Mouse (Mus musculus): Measurements from ENCODE around the gene Tmem239.

Gene Tmem239

DNA sequence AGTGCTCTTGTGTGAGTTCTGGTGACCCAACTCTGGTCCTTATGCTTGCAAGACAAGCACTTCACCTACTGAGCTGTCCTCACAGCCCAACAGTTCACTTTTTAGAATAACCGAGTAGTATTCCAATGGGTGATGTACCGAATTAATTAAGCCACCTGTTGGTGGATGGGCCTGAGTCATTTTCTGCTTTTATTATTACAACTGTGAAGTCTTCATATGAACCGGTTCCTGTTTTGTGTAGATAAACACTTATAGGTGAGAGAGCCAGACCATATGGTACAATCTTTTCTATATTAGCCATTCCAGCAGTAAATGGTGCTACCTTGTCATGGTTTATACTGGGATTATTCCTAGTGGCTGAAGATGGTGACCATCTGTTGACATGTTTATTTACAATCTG, 6.5 kb downstream of the Tmem239 start:
- DNase-seq: no peak

DNA sequence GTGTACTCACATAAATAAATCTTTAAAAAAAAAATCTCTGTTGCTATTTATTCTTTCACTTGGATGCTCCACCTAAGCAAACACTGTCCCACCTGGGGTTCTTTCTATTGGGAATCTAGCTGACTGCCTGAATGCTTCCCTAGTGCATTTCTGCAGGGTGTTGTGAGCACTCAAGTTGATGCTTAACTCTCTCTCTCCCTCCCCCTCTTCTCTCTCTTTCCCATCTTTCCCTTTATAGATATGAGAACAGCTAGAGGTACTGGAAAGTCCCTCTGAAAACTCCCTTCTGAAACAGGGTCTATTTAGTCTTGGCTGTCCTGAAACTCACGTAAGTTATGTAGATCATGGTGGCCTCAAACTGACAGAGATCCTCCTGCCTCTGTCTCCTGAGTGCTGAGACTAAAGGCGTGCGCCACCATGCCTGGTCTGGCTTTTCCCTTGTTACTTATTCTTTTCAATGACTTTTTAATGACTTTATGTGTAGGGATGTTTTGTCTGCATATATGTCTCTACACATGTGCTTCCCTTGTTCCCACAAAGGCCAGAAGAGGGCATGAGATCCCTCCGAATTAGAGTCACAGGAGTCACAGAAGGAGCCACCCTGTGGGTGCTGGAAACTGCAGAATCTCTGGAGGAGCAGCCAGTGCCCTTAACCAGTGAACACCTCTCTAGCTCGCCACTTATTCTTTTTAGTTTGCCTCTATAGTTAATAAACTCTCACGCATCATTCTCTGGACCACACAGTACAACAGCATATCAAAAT, 8.0 kb downstream of the Tmem239 start:
- no peak for DNase-seq

DNA sequence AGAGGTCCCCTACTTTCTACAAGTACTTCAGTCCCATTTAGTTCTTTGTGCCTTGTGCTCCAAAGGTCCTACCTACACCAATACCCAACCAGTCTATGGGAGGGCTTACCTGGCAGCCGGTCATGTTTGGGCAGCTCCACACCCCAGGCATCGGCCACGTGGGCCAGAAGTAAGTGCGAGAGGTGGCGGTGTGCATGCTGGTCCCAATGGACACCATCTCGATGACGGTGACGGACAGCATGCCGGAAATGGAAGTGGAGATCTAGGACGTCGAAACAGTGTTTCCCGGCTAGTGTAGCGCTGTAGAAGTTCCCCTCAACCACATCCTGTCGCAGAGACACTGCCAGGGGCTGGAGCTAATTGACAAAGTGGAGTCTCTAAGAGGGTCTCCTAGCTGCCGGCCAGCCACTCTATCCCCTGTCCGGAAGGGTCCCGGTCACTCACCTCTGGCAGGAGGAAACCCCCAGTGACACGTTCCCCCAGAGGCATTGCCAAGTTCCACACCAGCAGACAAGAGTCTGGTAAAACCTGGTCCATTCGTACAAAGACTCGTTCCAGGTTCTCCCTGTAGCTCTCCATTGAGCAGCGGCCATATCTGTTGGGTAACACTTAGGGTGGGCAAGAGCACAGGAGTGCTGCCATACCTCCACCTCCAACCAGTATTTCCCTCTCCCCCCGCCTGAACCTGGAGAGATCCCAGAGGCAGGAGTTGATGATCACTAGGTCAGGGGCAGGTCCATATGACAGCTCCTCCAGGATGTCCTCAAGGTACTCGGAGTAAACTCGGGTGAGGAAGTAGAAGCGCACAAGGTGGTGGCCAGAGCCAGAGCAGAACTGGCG, 15.7 kb downstream of the Tmem239 start:
- DNase-seq: no peak

DNA sequence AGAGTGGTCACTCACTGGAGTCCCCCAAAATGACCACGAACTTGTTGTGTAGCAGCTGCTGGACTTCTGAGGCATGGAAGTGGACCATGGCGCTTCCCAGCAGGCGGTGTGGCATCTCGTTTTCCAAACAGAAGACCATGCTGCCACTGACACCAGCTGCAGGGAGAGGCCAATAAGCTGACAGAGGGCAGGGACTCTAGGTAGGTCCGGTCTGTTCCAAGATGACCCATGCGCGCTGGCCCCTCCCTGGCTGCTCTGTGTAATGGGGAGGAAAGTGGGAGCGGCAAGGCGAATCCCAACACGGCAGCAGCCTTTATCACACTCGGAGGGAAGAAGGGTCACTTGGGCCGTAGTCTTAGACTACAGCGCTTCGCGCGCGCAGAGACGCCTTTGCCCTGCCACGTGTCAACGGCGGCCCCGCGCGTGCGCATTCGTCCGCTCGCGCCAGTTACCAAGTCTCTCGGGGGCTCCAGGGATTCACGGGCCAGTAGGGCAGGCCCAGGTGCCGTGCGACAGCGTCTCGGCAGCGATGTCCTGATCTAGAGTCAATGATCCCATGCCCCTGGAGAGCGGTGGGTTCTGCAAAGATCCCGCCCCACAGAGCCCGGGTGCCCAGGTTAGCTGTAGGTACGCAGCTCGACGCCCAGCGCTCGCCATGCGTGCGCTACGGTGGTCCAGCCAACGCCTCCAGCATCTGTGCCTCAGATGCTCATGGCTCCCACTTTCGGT, 17.3 kb downstream of the Tmem239 start:
- peak; percentile 83 for DNase-seq

DNA sequence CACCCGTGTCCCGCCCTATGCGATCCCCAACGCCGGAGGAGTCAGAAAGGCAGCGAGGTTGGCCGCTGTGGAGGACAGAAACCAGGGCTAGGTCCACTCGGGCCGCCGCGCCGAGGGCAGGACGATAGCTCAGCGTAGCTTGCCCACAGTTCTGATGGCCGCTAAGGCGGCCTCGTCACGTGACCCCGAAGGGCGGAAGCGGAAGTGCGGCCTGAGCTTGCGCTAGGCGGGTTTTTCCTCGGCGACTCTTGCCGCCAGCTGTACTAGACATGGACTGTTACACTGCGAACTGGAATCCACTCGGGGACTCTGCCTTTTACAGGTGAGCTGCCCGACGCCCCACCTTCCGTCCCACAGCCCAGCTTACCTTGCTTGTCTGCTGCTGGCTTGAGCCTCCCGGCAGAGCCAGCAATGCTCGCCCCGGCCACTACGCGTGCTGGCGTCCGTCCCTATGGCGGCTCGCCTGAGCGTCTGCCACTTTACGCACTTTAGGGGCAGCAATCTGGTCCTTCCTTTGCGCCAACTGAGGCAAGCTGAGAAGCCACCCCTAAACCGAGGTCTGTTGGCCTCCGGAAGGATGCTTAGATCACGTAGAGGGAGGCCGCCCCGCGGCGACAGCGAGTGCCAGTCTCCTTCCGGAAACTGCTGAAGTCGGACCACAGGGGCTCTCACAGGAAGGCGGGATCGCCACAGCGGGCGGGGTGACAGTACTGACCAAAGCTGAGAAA, 18.0 kb downstream of the Tmem239 start, which contains the start of the genes Vps16 and Pced1a:
Gene Vps16 (plus strand): TSS at position 214 of the 728 bp plus-strand sequence.
Gene Pced1a (minus strand): TSS at position 576 of the 728 bp plus-strand sequence.
- DNase-seq: peak; percentile 90

DNA sequence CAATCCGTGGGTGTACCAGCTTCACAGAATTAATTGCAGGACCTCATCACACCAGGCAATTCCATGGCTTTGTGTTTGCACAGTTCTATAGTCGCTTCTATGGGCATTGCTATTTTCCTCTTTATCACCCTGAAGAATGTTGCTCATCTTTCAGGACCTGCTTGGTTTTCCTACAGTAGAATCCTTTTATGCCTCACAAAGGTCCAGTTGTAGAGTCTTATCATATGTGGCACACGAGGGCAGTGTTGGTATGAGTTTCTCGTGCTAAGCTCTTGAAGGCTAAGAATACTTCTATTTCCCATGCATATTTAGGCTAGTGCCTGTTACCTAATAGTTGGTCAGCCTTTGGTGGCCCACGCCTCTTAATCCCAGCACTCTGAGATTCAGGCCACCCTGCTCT, 18.8 kb downstream of the Tmem239 start:
- DNase-seq: no peak

DNA sequence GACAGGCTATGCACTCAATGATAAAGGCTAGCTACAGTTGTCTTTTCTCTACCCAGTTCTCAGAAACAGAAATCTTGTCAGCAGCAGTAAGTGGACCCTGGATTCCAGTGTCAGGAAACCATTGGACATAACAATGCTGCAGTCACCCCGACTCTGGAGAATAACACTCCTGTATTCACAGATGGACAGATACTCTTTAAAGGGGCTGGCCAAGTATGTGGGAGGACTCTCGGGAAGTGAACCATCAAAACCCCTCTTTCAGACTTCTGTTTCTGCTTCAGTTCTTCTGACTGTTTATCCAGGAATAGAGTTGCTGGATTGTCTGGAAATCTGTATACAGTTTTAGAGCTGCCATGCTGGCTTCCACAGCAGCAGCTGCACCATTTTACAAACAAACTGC, 23.6 kb downstream of the Tmem239 start:
- DNase-seq: no peak

DNA sequence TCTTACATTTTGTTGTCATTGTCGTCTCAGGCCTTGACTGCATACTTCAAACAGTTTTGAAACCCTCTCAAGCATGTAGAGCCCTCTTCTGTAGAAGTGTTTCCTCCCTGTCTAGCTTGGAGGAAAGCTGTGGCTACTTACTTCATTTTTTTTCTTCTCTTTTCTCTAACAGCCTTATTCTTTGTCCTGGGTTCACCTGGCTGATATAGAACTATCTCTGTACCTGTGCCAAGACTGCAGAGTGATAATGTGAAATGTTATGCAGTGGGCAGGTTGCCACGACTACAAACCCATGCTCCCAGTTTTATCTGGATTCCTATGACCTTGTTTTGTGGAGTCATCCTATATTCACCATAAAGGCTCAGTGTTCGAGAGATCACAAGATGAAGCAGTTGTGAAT, 24.2 kb downstream of the Tmem239 start:
- DNase-seq: no peak

DNA sequence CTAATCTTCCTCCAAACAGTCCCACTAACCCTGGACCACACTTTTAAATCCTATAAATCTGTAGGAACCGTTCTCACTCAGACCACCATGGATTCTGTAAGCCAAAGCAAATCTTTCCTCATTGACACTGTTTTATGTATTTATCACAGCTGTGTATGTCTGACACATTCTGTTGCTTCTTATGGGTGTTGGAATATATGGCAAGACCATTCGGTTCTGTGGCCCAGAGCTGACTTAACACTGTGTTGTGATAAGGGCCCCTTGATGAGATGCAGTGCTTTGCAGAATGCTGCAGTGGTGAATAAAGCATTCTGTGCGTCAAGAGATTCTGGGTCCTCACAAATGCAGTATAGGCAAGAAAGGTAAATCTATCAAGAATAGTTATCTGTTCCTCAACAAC, 25.9 kb downstream of the Tmem239 start:
- DNase-seq: no peak

DNA sequence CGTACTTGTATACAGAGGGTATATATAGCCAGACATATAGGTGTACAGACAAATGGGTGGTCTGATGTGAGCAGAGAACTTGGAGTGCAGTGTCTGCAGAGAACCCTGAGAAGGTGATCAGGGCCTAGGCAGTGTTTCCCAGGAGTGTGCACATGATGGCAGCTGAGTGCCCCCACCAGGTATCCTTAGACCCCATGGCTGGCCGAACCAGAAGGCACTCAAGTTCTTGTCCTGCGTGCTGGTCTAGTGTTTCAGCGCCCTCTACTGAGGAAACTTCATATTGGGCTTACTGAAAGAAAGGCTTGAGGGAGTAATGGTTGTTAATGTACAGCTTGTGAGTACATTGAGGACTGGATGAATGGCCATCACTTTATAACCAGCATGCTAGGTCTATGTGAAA, 26.9 kb downstream of the Tmem239 start:
- DNase-seq: peak; percentile 45

DNA sequence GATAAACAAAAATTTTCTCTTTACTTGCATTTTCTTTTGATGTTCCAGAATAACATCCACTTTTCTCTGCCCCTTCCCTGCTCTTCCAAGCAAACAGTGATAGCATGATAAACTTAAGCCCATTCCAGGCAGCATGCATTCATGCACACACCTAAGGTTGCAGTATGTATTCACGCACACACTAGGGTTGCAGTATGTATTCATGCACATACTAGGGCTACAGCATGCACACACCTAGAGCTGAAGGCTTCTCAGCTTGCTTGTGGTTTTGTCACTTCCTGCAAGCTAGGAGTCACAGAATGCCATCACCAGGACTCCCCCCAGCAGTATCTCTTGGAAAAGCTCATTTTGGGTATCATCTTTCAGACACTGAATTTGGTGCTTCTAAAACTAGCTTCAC, 30.5 kb downstream of the Tmem239 start:
- no peak for DNase-seq

DNA sequence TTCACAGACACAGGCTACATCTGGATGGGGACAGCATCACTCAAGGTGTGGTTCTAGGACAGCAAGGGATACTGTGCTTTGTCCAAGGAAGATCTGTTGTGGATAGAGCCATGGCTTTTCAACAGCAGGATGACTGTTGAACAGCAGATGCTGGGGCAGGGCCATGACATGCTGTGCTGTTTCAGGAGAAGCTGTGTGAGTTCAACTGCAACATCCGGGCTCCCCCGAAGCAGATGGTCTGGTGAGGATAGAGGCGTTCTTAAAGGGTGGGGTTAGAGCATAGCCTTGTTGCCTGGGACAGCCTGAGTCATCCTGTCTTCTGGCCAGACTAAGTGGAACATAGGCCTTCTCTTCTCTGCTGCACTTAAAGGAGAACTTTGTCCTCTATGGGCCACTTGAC, 32.6 kb downstream of the Tmem239 start:
- DNase-seq: no peak

DNA sequence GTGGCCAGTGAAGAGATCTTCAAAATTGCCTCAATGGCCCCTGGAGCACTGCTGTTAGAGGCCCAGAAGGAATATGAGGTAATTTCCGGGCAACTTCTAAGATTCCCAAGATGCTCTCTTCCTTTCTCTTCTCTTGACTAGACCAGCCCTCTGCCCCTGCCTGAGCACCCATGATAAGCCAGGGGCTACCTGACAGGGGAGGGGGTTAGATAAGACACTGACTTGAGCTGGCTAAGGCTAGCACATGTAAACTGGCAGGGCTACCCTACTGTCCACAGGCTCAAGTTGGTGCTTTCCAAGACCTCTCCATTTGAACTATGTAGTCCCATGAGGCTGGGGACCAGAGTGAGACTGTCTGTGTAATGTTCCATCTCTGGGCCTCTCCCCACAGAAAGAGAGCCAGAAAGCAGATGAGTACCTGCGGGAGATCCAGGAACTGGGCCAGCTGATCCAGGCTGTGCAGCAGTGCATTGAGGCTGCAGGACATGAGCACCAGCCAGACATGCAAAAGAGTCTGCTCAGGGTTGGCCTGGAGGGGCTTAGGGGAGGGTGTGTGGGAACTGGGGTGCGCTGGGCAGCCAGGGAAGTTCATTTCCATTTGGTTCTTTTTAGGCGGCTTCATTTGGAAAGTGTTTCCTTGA, 33.7 kb downstream of the Tmem239 start:
- no peak for DNase-seq

DNA sequence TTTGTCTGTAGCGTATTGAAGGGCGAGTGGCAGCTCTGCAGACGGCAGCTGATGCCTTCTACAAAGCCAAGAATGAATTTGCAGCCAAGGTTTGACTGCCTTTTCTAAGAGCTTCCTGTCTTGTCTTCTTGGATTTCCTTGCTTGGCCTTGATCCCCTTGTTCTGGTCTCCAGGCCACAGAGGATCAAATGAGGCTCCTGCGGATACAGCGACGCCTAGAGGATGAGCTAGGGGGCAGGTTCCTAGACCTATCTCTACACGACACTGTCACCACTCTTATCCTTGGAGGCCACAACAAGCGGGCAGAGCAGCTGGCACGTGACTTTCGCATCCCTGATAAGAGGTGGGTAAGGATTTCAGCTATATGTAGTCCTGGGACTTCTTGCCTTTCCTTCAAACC, 35.9 kb downstream of the Tmem239 start:
- no peak for DNase-seq

DNA sequence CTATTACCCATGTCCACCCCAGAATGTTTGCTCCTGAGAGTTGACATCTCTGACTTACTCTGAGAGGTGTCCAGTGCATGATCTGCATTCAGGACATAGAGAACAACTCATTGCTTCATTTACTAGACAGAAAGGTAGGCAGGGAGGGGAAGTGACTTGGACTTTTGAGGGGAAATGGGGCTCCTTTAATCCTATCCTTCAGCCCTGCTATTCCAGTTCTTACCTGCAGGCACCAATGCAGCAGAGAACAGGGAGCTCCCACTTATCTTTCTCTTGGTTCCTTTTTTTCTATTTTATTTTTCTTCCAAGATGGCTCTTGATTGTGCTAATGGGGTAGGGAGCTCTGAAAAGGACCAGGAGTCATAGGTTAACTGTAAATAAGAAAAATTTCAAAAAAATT, 42.2 kb downstream of the Tmem239 start:
- no peak for DNase-seq

DNA sequence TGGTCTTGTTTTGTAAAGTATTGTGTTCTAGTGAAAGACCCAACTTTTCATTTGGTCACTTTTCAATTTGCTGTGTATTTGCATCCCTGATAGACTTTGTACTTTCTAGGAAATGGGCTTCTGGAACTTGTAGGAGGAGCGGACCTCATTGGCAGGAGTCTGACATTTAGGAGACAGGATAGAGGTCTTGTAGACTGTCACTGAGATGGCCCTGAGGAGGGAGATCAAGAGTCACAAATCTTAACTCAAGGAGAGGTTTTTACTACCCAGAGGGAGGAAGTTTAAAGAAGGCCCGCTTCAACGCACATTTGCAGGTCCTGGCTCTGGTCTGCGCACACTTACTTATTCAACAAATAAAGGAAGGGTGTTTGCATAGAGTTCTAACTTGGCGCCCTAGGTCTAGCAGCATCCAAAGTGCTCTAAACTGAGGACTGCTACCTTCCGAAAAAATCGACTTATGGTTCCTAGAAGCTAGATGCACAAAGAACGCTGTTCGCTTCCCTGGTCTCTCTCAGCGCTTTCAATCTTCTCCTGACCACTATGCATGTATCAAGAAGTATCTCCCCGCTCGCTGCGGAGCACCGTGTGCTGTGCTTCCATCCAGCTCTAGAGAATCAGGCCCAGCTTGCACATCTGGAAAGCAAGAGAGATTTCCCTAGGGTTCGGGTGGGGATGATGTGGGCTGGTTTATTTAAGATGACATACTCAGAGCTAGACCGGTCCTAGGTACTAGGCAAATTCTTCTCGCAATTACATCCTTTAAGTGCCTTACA, 42.9 kb downstream of the Tmem239 start:
- no peak for DNase-seq

DNA sequence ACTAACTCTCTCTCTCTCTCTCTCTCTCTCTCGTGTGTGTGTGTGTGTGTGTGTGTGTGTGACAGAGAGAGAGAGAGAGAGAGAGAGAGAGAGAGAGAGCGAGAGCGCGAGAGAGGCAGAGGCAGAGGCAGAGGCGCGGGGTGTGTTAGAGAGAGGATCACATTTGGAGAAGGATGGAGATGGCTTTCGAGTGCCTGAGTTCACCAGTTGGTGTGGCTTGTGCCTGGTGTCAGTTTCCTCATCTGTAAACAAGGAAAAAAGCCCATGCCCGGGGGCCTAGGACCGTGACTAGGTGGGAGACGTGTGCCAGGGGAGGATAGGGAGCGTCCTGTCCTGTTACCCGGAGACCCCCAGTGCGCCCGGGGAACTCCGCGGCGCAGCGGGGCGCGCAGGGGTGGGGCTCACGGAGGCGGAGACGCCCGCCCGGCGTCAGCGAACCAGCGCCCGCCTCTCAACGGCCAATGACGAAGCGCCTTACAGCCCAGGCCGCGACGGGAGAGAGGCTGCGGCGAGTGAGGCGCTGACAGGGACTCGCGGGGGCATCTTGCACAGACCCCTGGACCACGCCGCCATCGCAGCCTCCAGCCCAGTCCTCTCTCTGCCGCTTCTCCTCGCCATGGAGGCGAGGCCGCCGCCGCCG, 43.6 kb downstream of the Tmem239 start, which contains the start of gene Ptpra:
Gene Ptpra (plus strand): TSS at position 485 of the 640 bp plus-strand sequence.
- peak; percentile 91 for DNase-seq

DNA sequence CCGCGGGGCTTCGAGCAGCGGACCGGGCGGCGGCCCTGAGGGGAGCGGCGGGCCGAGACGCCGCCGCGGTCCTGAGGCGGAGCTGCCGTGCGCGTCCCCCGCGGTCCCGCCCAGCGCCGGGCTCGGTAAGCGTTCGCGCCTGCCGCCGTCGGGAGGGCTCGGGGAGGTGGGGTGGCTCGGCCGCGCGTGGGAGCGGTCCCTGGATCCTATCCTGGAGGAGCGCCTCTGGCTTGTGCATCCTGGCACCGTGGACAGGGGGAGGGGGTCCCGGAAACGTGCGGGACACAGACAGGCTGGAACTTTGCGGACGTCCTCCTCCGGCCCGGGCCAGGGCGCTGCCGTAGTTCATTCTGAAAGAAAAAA, 44.1 kb downstream of the Tmem239 start:
- peak; percentile 73 for DNase-seq

DNA sequence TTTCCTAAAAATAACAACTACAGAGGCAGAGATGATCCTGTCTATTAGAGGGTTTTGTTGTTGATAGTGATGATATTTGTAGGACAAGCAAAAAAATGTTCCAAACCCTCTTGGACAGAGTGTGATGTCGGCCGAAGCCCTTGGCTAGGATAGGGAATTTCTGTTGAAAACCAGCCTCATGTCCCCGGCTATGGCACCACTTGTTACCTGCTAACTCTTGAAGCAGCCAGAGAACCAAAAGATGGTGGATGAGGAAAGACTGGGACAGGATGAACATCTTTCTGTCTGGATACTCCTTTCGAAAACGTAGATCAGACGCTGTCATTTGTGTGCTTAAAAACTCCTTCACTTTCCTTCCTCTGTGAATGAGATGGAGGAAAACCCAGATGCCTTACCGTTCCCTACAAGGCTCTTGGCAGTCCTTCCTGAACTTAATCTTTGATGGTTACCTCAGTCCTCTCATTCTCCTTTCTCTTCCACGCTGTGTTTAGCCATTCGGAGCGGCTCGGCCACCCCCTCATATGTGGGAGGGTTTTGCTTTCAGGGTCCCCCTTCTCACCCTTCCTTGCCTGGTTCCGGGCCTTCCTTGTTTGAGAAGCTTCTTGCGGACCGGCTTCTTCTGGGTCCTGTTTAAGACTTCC, 44.9 kb downstream of the Tmem239 start:
- DNase-seq: no peak

DNA sequence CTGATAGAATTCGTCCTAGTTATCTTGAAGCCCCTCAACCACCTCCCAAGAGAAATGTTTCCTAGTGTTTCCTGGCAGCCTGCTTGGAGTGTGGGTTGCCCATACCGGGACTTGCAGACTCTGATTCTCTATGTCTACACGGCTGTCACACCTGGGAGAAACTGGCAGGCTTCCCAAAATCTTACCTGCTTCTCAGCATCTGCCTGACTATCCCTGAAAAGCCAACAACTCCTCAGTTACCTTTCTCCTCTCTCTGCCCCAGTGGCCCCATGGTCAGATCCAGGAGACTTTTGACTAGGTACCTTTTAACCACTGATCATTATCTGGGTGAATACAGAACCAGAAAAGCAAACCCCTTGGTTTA, 45.4 kb downstream of the Tmem239 start:
- no peak for DNase-seq
